Mouse (Mus musculus) myocyte (in vitro differentiated cells): Measurements from ENCODE around the gene Camta1. TPM values are rescaled to one million over a fixed set of nuclear protein-coding genes. Genes with fewer than 3 reads are reported as not detected.

Experiments used
- H3K27me3 ChIP-seq: one replicate; pipeline ENCODE4 v1.6.1; 2011; ENCODE audit not compliant: control insufficient read depth, insufficient read depth, insufficient read length
- H3K36me3 ChIP-seq: one replicate; pipeline ENCODE4 v1.6.1; 2011; ENCODE audit not compliant: control insufficient read depth, insufficient read depth
- H3K4me2 ChIP-seq: one replicate; pipeline ENCODE4 v1.6.1; 2011; ENCODE audit warnings: low read depth, control low read depth
- H3K4me3 ChIP-seq: one replicate; pipeline ENCODE4 v1.5.1; 2011; ENCODE audit warnings: mild to moderate bottlenecking, control low read depth, moderate library complexity
- H3K79me2 ChIP-seq: one replicate; pipeline ENCODE4 v1.6.1; 2011; ENCODE audit not compliant: control insufficient read depth, insufficient read depth
- H3ac ChIP-seq: one replicate; pipeline ENCODE4 v1.6.1; 2011; ENCODE audit not compliant: control insufficient read depth, insufficient read length
- CEBPB ChIP-seq: IDR thresholded peaks from 2 replicates; pipeline ENCODE4 v1.6.1; 2011; ENCODE audit warnings: mild to moderate bottlenecking, moderate library complexity; ENCODE audit not compliant: poor library complexity, insufficient read depth, severe bottlenecking
- E2F4 ChIP-seq: IDR thresholded peaks from one replicate; pipeline ENCODE4 v1.6.1; 2011; ENCODE audit warnings: mild to moderate bottlenecking, control low read depth, moderate library complexity; ENCODE audit not compliant: insufficient read depth
- MAX ChIP-seq: IDR thresholded peaks from one replicate; pipeline ENCODE4 v1.6.1; 2011; ENCODE audit warnings: low read depth, mild to moderate bottlenecking, control low read depth
- MYOD1 ChIP-seq, 3 experiments: IDR thresholded peaks; one replicate each; pipeline ENCODE4 v1.6.1; 2011; ENCODE audit warnings: control low read depth in 2 of 3, low read depth in 2 of 3, mild to moderate bottlenecking in 2 of 3, moderate library complexity in 1 of 3; ENCODE audit not compliant: insufficient read length in 2 of 3, control insufficient read depth in 1 of 3
- MYOG ChIP-seq, 3 experiments: IDR thresholded peaks; one replicate each; pipeline ENCODE4 v1.6.1; 2011; ENCODE audit warnings: control low read depth in 2 of 3, low read depth in 2 of 3, mild to moderate bottlenecking in 2 of 3; ENCODE audit not compliant: insufficient read length in 2 of 3, control insufficient read depth in 1 of 3, insufficient read depth in 1 of 3
- POLR2A ChIP-seq: IDR thresholded peaks from one replicate; pipeline ENCODE4 v1.6.1; 2011; ENCODE audit warnings: low read depth, mild to moderate bottlenecking, control low read depth, moderate library complexity; ENCODE audit not compliant: insufficient read length
- POLR2AphosphoS2 ChIP-seq: IDR thresholded peaks from one replicate; pipeline ENCODE4 v1.6.1; 2011; ENCODE audit warnings: low read depth, control low read depth; ENCODE audit not compliant: insufficient read length
- REST ChIP-seq: IDR thresholded peaks from one replicate; pipeline ENCODE4 v1.6.1; 2011; ENCODE audit warnings: mild to moderate bottlenecking, control low read depth, moderate library complexity; ENCODE audit not compliant: insufficient read depth, insufficient read length
- SRF ChIP-seq: IDR thresholded peaks from one replicate; pipeline ENCODE4 v1.6.1; 2011; ENCODE audit warnings: low read depth; ENCODE audit not compliant: control insufficient read depth, insufficient read length
- TCF12 ChIP-seq: IDR thresholded peaks from one replicate; pipeline ENCODE4 v1.6.1; 2011; ENCODE audit warnings: mild to moderate bottlenecking, control low read depth; ENCODE audit not compliant: poor library complexity, insufficient read depth, severe bottlenecking
- TCF3 ChIP-seq: IDR thresholded peaks from one replicate; pipeline ENCODE4 v1.6.1; 2011; ENCODE audit warnings: low read depth, control low read depth; ENCODE audit not compliant: insufficient read length
- USF1 ChIP-seq: IDR thresholded peaks from one replicate; pipeline ENCODE4 v1.6.1; 2011; ENCODE audit warnings: low read depth, mild to moderate bottlenecking, control low read depth, moderate library complexity
- polyA plus RNA-seq: library from polyadenylated mRNA; unstranded; fragments of >200 nt; fragmentation: generic; extraction: Trizol; gene quantifications from one replicate; pipeline ENCODE4 v1.2.1, GENCODE M21; 2012; ENCODE audit warnings: missing spikeins

Gene Camta1
- polyA plus RNA-seq, 1 experiment, result 40.6 TPM

GRCm38 (mm10) chr4:151780511-151780910, 81.2 kb downstream of the Camta1 start:
- Histone ChIP-seq H3K36me3 (no peaks in the 10 kb centered on the region), H3ac (no peak overlapping the region), H3K79me2 (no peaks in the 10 kb centered on the region), H3K4me3 (no peak overlapping the region), H3K4me2 (no peak overlapping the region), H3K27me3 (no peaks in the 10 kb centered on the region)
- TF ChIP-seq POLR2AphosphoS2, result no peak
- no peak for TF ChIP-seq CEBPB
- no peak for TF ChIP-seq TCF3
- no peak for TF ChIP-seq MAX
- TF ChIP-seq TCF12, result no peak
- no peak for TF ChIP-seq REST

- no peak overlapping the region for H3ac ChIP-seq
- no peak overlapping the region for H3K4me3 ChIP-seq
- H3K4me2 ChIP-seq, result no peak overlapping the region
- no peaks in the 10 kb centered on the region for H3K27me3 ChIP-seq
- H3K36me3 ChIP-seq, result no peaks in the 10 kb centered on the region
- no peaks in the 10 kb centered on the region for H3K79me2 ChIP-seq
- TF ChIP-seq MYOD1 (IDR thresholded peaks at IDR 0.05; ENCODE audit: control insufficient read depth in 1 of 3, insufficient read length in 2 of 3, low read depth in 2 of 3) (peak in 1 of 3 experiments; percentile 45), REST (no peak), POLR2AphosphoS2 (no peak), USF1 (no peak), TCF12 (no peak)
These were observed 81.7 kb downstream of the Camta1 start for GRCm38 (mm10) chr4:151779962-151780459.

- TF ChIP-seq MYOG (IDR thresholded peaks at IDR 0.05; ENCODE audit: control insufficient read depth in 1 of 3, insufficient read depth in 1 of 3, insufficient read length in 2 of 3, low read depth in 2 of 3) (no peak), USF1 (no peak), CEBPB (no peak), SRF (no peak), TCF12 (no peak), POLR2A (no peak), MYOD1 (IDR thresholded peaks at IDR 0.05; ENCODE audit: control insufficient read depth in 1 of 3, insufficient read length in 2 of 3, low read depth in 2 of 3) (no peak), REST (no peak), POLR2AphosphoS2 (no peak), TCF3 (no peak), E2F4 (no peak), MAX (no peak)
- H3K4me2 ChIP-seq, result no peak overlapping the region
These were observed 83.2 kb downstream of the Camta1 start for GRCm38 (mm10) chr4:151778511-151778910.

GRCm38 (mm10) chr4:151777451-151777850, 84.2 kb downstream of the Camta1 start:
- H3ac ChIP-seq, result no peak overlapping the region
- TF ChIP-seq MYOG (IDR thresholded peaks at IDR 0.05; ENCODE audit: control insufficient read depth in 1 of 3, insufficient read depth in 1 of 3, insufficient read length in 2 of 3, low read depth in 2 of 3) (no peak), TCF12 (no peak), POLR2AphosphoS2 (no peak), TCF3 (no peak), MAX (no peak), POLR2A (no peak), USF1 (no peak), SRF (no peak), REST (no peak)
- no peak overlapping the region for H3K4me2 ChIP-seq
- H3K4me3 ChIP-seq, result no peak overlapping the region
- no peaks in the 10 kb centered on the region for H3K27me3 ChIP-seq
- no peaks in the 10 kb centered on the region for H3K36me3 ChIP-seq
- H3K79me2 ChIP-seq, result no peaks in the 10 kb centered on the region

More at GRCm38 (mm10) chr4:151778511-151778910, 83.2 kb downstream of the Camta1 start:
- H3K79me2 ChIP-seq, result no peaks in the 10 kb centered on the region
- no peaks in the 10 kb centered on the region for H3K27me3 ChIP-seq
- H3ac ChIP-seq, result no peak overlapping the region
- no peak overlapping the region for H3K4me3 ChIP-seq
- no peaks in the 10 kb centered on the region for H3K36me3 ChIP-seq

GRCm38 (mm10) chr4:151775441-151775840, 86.2 kb downstream of the Camta1 start:
- no peaks in the 10 kb centered on the region for H3K27me3 ChIP-seq
- no peaks in the 10 kb centered on the region for H3K36me3 ChIP-seq
- TF ChIP-seq MAX, result no peak
- no peak for TF ChIP-seq E2F4
- no peak for TF ChIP-seq POLR2AphosphoS2
- TF ChIP-seq CEBPB, result no peak
- TF ChIP-seq TCF12, result no peak
- TF ChIP-seq POLR2A, result no peak
- no peak for TF ChIP-seq MYOD1 (IDR thresholded peaks at IDR 0.05; ENCODE audit: control insufficient read depth in 1 of 3, insufficient read length in 2 of 3, low read depth in 2 of 3)
- TF ChIP-seq USF1, result no peak
- no peak for TF ChIP-seq SRF
- TF ChIP-seq REST, result no peak
- no peak for TF ChIP-seq TCF3
- TF ChIP-seq MYOG (IDR thresholded peaks at IDR 0.05; ENCODE audit: control insufficient read depth in 1 of 3, insufficient read depth in 1 of 3, insufficient read length in 2 of 3, low read depth in 2 of 3), result no peak
- H3K4me2 ChIP-seq, result no peak overlapping the region
- H3K79me2 ChIP-seq, result no peaks in the 10 kb centered on the region
- H3K4me3 ChIP-seq, result no peak overlapping the region
- H3ac ChIP-seq, result no peak overlapping the region
